Mouse (Mus musculus): ENCODE results near the gene Trak2.
"Not testable (repeated sequence)": the region's sequence is repeated elsewhere in the genome, so short reads cannot be mapped to it uniquely, and the experiment has no call there.

DNA sequence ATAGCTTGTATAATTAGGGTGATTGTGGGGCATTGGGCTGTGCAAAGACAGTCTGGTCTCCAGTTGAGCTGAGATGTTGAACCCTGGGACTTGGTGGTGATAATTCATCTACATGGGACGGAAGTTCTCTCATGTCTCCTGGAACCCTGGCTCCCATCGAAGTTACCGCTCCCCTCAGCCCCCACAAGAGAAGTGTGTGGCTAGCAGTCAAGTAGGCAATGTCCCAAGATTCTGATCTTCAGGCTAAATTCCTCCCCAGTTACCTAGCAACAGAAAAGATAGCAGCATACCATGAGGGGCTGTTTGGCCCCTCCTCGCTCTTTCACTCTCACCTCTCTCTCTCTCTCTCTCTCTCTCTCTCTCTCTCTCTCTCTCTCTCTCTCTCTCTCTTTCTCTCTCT lies 114.1 kb downstream of the Trak2 start:
- not testable (repeated sequence) for TF ChIP-seq CTCF (IDR thresholded peaks at IDR 0.05; ENCODE audit: borderline replicate concordance, extremely low read depth, insufficient read depth, insufficient read length); POLR2A (IDR thresholded peaks at IDR 0.05; ENCODE audit: borderline replicate concordance, extremely low read depth, insufficient read depth, insufficient read length, poor library complexity, severe bottlenecking)
